Mouse (Mus musculus) forebrain, embryonic 15.5 days (tissue): ENCODE results near the gene Zfp410. TPM values are rescaled to one million over a fixed set of nuclear protein-coding genes. Genes with fewer than 3 reads are reported as not detected.

Experiments used
- ATAC-seq: fragments of 200-750 bp; cut with Nextera tagmentation; replicated peaks from 2 replicates; pipeline ENCODE4 v1.8.0; 2017; ENCODE audit warnings: mild to moderate bottlenecking, moderate TSS enrichment, moderate library complexity
- H3K27ac ChIP-seq: fragments of 300-500 bp; sonication (generic); replicated peaks from 2 replicates; pipeline ENCODE4 v1.5.1; 2015; ENCODE audit warnings: mild to moderate bottlenecking, inconsistent platforms
- H3K27me3 ChIP-seq: fragments of 300-500 bp; sonication (generic); 2 replicates; pipeline ENCODE4 v1.6.1; 2015; ENCODE audit warnings: inconsistent platforms
- H3K36me3 ChIP-seq: fragments of 300-500 bp; sonication (generic); 2 replicates; pipeline ENCODE4 v1.6.1; 2015; ENCODE audit warnings: mild to moderate bottlenecking, inconsistent platforms
- H3K4me1 ChIP-seq: fragments of 300-500 bp; sonication (generic); 2 replicates; pipeline ENCODE4 v1.6.1; 2015; ENCODE audit warnings: inconsistent platforms
- H3K4me2 ChIP-seq: fragments of 300-500 bp; sonication (generic); replicated peaks from 2 replicates; pipeline ENCODE4 v1.6.1; 2015; ENCODE audit warnings: mild to moderate bottlenecking, inconsistent platforms
- H3K4me3 ChIP-seq: fragments of 300-500 bp; sonication (generic); 2 replicates; pipeline ENCODE4 v1.5.1; 2015; ENCODE audit warnings: mild to moderate bottlenecking, inconsistent platforms
- H3K9ac ChIP-seq: fragments of 300-500 bp; sonication (generic); replicated peaks from 2 replicates; pipeline ENCODE4 v1.6.1; 2015; ENCODE audit warnings: mild to moderate bottlenecking, inconsistent platforms
- H3K9me3 ChIP-seq: fragments of 300-500 bp; sonication (generic); 2 replicates; pipeline ENCODE4 v1.6.1; 2016; ENCODE audit warnings: inconsistent platforms
- WGBS: fragments of 180-500 bp; shearing (Covaris S2); methylation state at CpG from one replicate; pipeline ENCODE4 v1.1.7; 2015; ENCODE audit warnings: mixed read lengths; 5-methylcytosine and 5-hydroxymethylcytosine counted together
- polyA plus RNA-seq: library from polyadenylated mRNA; unstranded; fragments of >200 nt; fragmentation: Nextera tagmentation; extraction: Ambion mirVana; gene quantifications from 2 replicates; pipeline ENCODE4 v1.2.1, GENCODE M21; 2015

The Zfp410 gene
- polyA plus RNA-seq, result 92.8 and 96.0 TPM in 2 replicates

DNA sequence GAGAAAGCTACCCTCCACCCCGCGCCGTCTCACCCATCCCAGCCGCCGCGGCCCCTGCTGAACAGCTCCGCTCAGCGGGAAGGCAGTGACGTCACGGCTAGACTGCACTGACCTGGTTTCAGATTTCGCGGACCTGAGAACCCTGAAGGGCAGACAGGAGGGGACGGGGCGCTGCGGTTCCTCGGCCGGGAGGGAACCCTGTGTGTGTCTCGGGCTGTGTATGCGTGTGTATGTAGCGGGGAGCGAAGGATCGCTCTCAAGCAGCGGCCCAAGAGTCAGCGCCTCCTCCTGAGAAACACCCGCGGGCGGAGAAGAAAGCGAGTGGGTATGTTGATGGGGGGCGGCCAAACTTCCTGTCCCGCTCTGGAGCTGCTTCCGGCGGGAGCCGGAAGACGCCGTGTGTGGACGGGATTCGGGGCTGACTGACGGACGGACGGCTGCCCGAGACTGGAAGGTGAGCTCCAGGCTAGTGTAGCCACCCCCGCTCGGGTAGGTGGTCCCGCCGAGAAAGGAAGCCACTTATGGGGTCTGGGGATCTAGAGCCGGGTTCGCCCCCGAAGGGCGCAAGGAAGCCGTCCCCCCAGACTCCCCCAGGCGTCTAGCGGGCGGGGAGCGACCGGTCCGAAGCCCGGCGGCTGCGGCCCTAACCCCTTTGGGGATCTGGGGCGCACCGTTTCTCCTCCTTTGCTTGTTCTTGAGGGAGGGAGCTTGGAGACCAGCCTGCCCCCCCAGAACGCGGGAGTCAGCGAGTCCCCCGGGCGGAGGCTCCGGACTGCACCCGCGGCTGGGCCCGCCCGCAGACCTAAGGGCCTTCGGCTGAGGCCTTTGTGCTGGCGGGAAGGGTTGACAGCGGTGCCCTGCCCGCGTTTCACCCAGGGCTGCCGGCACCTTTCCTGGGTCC is at the start of gene Zfp410:
Gene Zfp410, plus strand, starts transcription at position 132 of the 901 bp plus-strand sequence.
- no peaks in the 10 kb centered on the region for H3K27me3 ChIP-seq
- peak within 1 kb of the TSS; percentile 95 for H3K27ac ChIP-seq
- H3K4me3 ChIP-seq, result peak within 1 kb of the TSS; percentile 96
- WGBS, result under 1% methylated on average over 77 of the region's 77 CpGs
- peak within 1 kb of the TSS; percentile 94 for H3K9ac ChIP-seq
- H3K9me3 ChIP-seq, result no peaks in the 10 kb centered on the region
- H3K4me2 ChIP-seq, result peak within 1 kb of the TSS; percentile 97
- H3K36me3 ChIP-seq, result no peaks in the 10 kb centered on the region
- peak; percentile 94 for ATAC-seq
- H3K4me1 ChIP-seq, result peaks cover 29% of the 10 kb centered on the region

DNA sequence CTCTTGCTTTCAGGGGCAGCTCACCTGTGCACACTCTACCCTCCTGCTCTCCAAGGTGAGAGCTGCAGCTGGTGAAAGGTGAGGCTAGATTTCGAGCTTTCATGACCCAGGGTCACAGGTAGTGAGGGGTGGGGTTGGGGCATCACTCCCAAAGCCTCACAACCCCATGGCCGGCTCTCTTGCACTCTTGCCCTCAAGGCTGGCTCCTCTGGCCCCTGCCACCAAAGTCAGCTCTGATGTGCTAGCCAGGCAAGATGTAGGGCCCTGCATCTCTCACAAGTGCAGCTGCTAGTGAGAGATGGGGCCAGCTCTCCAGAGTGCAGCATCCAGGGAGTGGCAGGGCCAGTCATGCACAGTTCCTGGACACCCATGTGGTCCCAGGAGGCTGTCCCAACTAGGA is 49.4 kb upstream of the Zfp410 start:
- no peaks in the 10 kb centered on the region for H3K9me3 ChIP-seq
- no peaks in the 10 kb centered on the region for H3K36me3 ChIP-seq
- H3K4me3 ChIP-seq, result no peak overlapping the region
- no peak for ATAC-seq
- H3K4me1 ChIP-seq, result no peaks in the 10 kb centered on the region
- H3K4me2 ChIP-seq, result no peak overlapping the region
- H3K27ac ChIP-seq, result no peak overlapping the region
- no peak overlapping the region for H3K9ac ChIP-seq
- H3K27me3 ChIP-seq, result no peaks in the 10 kb centered on the region
- 68% methylated on average over 2 of the region's 2 CpGs for WGBS

DNA sequence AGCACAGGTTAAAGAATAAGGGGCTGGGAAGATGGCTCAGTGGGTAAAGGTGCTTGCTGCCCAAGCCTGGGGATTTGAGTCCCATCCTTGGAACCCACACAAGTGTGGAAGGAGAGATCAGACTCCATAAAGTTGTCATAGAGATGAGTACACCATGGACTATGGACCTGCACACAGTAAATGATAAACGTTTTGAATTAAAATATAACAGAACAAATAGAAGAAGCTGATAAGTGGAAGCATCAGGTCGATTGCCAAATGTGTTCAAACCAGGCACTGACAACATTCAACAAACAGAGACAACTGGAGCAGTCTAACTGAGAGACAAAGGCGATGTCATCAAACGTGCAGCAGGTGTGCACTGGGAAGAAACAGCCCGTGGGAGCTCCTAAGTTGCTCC is 43.3 kb upstream of the Zfp410 start:
- no peaks in the 10 kb centered on the region for H3K36me3 ChIP-seq
- H3K4me3 ChIP-seq, result no peak overlapping the region
- H3K27ac ChIP-seq, result no peak overlapping the region
- peaks cover 10% of the 10 kb centered on the region for H3K4me1 ChIP-seq
- no peaks in the 10 kb centered on the region for H3K9me3 ChIP-seq
- H3K27me3 ChIP-seq, result no peaks in the 10 kb centered on the region
- no peak overlapping the region for H3K4me2 ChIP-seq
- 75% methylated on average over 5 of the region's 5 CpGs for WGBS
- ATAC-seq, result no peak
- no peak overlapping the region for H3K9ac ChIP-seq

DNA sequence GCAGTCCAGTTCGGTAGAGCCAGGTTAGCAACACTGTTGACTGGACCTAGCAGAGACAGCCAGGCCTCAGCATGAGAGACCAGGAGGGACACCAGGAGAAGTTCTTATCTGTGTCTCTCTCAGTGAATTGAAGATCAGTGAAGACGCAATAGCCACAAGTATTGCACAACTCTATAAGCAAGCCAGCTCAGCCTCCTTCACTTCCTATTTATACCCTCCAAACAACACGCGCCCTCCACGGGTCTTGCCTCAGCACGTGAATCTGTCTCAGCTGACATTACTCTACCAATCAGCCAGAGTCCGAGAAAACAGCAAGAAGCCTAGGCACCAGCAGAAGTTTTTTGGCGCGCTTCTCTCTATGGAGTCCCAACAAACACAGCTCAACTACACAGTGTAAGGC is 41.4 kb upstream of the Zfp410 start:
- 94% methylated on average over 9 of the region's 9 CpGs for WGBS
- no peaks in the 10 kb centered on the region for H3K27me3 ChIP-seq
- ATAC-seq, result no peak
- H3K4me2 ChIP-seq, result no peak overlapping the region
- no peaks in the 10 kb centered on the region for H3K9me3 ChIP-seq
- H3K4me1 ChIP-seq, result peaks cover 17% of the 10 kb centered on the region
- H3K36me3 ChIP-seq, result no peaks in the 10 kb centered on the region
- no peak overlapping the region for H3K4me3 ChIP-seq
- H3K9ac ChIP-seq, result no peak overlapping the region
- no peak overlapping the region for H3K27ac ChIP-seq

DNA sequence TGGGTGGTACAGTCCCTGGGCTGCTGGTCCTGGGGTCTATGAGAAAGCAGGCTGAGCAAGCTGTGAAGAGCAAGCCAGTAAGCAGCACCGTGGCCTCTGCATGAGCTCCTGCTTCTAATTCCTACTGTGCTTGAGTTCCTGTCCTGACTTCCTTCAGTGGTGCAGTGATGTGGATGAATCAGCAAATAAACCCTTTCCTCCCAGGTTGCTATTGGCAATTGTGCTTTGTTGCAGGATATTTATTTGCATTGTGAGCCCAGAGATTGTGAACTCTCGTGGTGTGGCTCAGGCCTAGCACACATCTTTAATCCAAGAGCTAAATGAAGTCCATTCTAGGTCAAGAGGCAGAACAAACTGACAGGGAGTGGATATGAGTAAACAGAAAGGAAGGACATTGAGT is 40.4 kb upstream of the Zfp410 start:
- Histone ChIP-seq H3K9ac (no peak overlapping the region), H3K9me3 (no peaks in the 10 kb centered on the region), H3K4me2 (no peak overlapping the region), H3K4me3 (no peak overlapping the region), H3K36me3 (no peaks in the 10 kb centered on the region), H3K4me1 (peaks cover 17% of the 10 kb centered on the region), H3K27me3 (no peaks in the 10 kb centered on the region), H3K27ac (no peak overlapping the region)
- 57% methylated on average over 2 of the region's 2 CpGs for WGBS
- ATAC-seq, result no peak

DNA sequence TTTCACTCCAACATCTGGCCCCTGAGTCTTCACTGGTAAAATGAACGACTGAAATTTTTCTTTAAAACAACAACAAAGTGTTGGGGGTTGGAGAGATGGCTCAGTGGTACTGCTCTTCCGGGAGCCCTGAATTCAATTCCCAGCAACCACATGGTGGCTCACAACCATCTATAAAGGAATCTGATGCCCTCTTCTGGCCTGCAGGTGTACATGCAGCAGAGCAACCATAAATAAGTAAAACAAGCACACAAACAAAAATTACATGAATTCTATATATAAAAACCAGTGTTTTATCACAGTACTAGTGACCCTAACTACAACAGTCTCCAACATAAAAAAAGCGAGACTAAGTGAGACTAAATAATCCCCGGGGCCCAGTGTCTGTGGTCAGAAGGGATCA is 39.9 kb upstream of the Zfp410 start:
- H3K27me3 ChIP-seq, result no peaks in the 10 kb centered on the region
- 84% methylated on average over 4 of the region's 4 CpGs for WGBS
- H3K27ac ChIP-seq, result no peak overlapping the region
- H3K36me3 ChIP-seq, result no peaks in the 10 kb centered on the region
- no peak for ATAC-seq
- H3K9me3 ChIP-seq, result no peaks in the 10 kb centered on the region
- H3K4me1 ChIP-seq, result peaks cover 17% of the 10 kb centered on the region
- H3K4me3 ChIP-seq, result no peak overlapping the region
- H3K9ac ChIP-seq, result no peak overlapping the region
- no peak overlapping the region for H3K4me2 ChIP-seq

DNA sequence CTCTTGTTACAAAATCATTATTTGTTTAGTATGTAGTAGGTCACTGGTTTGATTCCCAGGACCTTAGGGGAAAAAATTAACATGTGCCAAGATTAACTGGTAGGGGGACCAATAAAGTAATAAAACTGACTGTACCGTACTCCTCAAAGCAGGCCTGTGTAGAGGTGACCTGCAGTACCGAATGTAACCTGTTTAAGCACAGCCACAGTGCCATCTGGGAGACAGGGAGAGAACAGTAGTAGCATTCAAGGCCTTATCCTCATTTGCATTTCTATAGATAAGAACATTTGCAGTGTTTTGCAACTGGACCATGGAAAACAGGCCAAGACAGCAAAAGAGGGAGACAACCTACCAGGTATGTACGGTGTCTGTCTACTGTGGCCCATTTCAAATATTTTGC is 38.8 kb upstream of the Zfp410 start:
- WGBS, result 18% methylated on average over 3 of the region's 3 CpGs
- H3K4me3 ChIP-seq, result no peak overlapping the region
- no peak overlapping the region for H3K9ac ChIP-seq
- H3K4me2 ChIP-seq, result no peak overlapping the region
- ATAC-seq, result no peak; the same call in 1 of the 2 replicates
- H3K36me3 ChIP-seq, result no peaks in the 10 kb centered on the region
- H3K27me3 ChIP-seq, result no peaks in the 10 kb centered on the region
- no peaks in the 10 kb centered on the region for H3K9me3 ChIP-seq
- H3K4me1 ChIP-seq, result peaks cover 17% of the 10 kb centered on the region
- H3K27ac ChIP-seq, result no peak overlapping the region

DNA sequence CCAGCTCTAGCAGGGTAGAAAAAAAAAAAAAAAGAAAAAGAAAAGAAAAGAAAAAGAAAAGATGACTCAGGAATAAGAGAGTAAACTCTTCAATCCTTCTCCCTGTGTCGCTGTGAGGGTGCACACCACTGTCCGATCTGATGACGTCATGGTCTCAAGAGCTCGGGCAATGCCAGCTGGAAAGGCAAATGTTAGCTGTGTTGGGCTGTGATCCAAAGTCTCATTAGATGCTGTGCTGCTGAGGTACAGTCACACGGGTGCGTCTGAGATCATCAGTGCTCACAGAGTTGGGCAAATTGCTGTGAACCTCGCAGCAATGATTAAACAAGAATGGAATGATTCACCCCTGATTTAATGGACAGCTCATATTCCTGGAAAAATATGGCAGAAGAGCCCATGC is 37.8 kb upstream of the Zfp410 start:
- H3K4me3 ChIP-seq, result no peak overlapping the region
- ATAC-seq, result no peak; the same call in 1 of the 2 replicates
- WGBS, result 44% methylated on average over 7 of the region's 7 CpGs

DNA sequence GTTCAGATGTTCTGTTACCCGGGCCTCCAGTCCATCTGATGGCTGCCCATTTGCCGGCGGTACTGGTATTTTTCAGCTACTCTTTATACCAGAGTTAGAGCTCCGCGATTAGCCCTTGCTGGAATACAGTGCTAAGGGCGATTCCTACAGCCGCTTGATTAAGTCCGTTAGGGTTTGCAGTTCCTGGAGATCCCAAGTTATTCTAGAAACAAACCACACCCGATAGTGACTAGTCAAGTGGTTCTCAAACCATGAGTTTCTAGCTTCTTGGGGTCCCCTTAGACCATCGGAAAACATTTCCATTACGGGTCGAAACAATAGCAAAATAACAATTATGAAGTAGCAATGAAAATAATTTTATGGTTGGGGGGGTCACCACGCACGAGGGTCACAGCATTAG is 32.3 kb upstream of the Zfp410 start:
- Histone ChIP-seq H3K4me2 (peak overlapping the region; percentile 66), H3K9ac (peak overlapping the region; percentile 51), H3K27ac (no peak overlapping the region), H3K27me3 (no peaks in the 10 kb centered on the region), H3K4me1 (peaks cover 11% of the 10 kb centered on the region), H3K36me3 (no peaks in the 10 kb centered on the region), H3K4me3 (peak overlapping the region; percentile 48; the same call in 1 of the 2 replicates), H3K9me3 (no peaks in the 10 kb centered on the region)
- no peak for ATAC-seq
- WGBS, result 78% methylated on average over 14 of the region's 14 CpGs

More for the DNA sequence above, 37.8 kb upstream of the Zfp410 start:
- Histone ChIP-seq H3K27ac (peak overlapping the region; percentile 15; the same call in 1 of the 2 replicates), H3K36me3 (no peaks in the 10 kb centered on the region), H3K4me2 (no peak overlapping the region), H3K4me1 (peaks cover 17% of the 10 kb centered on the region), H3K9ac (no peak overlapping the region), H3K9me3 (no peaks in the 10 kb centered on the region), H3K27me3 (no peaks in the 10 kb centered on the region)

DNA sequence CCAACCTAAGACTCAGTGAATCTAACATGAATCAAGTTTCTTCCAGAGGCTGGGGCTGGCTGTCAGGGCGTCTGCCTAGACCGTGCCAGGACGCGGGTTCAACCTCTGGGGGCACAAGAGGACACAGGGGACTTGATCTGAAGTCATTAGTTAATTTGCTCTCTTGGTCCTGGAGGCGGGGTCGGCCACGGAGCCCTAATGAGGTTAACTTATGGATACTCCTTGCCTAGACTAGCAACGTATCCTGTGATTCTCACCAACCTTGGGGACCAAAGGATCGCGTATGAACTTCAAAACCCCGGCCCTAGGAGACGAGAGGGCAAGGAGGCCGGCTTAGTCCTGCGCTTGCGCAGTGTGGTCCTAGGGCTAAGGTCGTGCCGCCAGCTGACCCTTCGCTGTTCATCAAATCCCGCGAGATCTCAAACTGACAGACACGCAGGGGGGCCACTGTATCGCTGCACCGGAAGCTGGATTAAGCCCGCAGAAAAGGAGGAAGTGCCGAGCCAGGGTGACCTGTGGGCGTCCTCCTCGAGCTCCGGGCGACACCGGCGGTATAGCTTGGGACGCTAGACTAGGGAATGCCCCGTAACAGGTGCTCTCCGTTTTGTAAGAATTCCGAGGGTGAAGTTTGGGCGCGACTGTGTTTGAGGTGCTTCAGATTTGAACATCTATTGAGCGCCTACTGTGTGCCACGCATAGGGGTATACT is 31.6 kb upstream of the Zfp410 start, which contains the start of gene Ptgr2:
Gene Ptgr2, plus strand, starts transcription at position 348 of the 708 bp plus-strand sequence.
- H3K36me3 ChIP-seq, result no peaks in the 10 kb centered on the region
- H3K9me3 ChIP-seq, result no peaks in the 10 kb centered on the region
- H3K4me3 ChIP-seq, result peak within 1 kb of the TSS; percentile 48
- 1% methylated on average over 39 of the region's 39 CpGs for WGBS
- peak within 1 kb of the TSS; percentile 51 for H3K9ac ChIP-seq
- peaks cover 11% of the 10 kb centered on the region for H3K4me1 ChIP-seq
- no peak within 1 kb of the TSS for H3K27ac ChIP-seq
- peak; percentile 91 for ATAC-seq
- H3K4me2 ChIP-seq, result peak within 1 kb of the TSS; percentile 66
- no peaks in the 10 kb centered on the region for H3K27me3 ChIP-seq

DNA sequence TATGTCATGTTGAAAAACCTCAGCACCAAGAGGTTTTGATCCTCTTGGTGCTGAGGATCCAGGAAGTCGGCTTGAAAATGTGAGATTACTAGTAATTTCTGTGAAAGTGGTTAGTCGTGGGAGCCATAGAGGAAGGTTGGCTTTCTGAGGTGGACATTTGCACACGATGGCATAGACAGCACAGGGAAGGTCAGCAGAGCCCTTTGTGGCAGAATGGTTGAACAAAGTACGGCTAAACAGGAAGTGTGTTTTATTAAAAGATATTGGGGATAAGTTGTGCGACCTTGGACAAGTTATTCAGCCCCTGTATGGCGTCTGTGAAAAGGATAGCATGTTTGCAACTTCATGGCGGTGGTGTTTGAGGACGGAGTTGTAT is 31.1 kb upstream of the Zfp410 start:
- H3K9me3 ChIP-seq, result no peaks in the 10 kb centered on the region
- peak overlapping the region; percentile 48 for H3K4me3 ChIP-seq
- peak; percentile 13; the same call in 1 of the 2 replicates for ATAC-seq
- H3K27ac ChIP-seq, result no peak overlapping the region
- peak overlapping the region; percentile 51 for H3K9ac ChIP-seq
- H3K27me3 ChIP-seq, result no peaks in the 10 kb centered on the region
- H3K4me2 ChIP-seq, result peak overlapping the region; percentile 66
- H3K36me3 ChIP-seq, result no peaks in the 10 kb centered on the region
- WGBS, result 35% methylated on average over 8 of the region's 8 CpGs
- H3K4me1 ChIP-seq, result peaks cover 11% of the 10 kb centered on the region

DNA sequence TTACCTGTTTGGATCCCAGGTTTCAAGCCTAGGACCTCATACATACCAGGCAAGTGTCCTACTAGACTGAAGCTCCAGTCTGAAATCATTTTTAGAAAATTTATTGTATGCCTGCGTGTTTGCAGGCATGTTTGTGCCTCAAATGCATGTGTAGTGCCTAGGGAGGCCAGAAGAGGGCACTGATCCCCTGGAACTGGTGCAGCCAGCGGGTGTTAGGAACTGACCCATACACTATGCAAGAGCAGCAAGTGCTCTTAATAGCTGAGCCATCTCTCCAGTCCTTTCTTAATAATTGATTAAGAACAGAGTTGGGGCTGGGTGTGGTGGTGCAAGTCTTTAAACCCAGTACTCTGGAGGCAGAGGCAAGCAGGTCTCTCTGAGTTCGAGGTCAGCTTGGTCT is 28.2 kb upstream of the Zfp410 start:
- Histone ChIP-seq H3K9me3 (no peaks in the 10 kb centered on the region), H3K27ac (no peak overlapping the region), H3K4me3 (no peak overlapping the region), H3K9ac (no peak overlapping the region), H3K4me2 (no peak overlapping the region), H3K27me3 (no peaks in the 10 kb centered on the region), H3K4me1 (peaks cover 11% of the 10 kb centered on the region), H3K36me3 (no peaks in the 10 kb centered on the region)
- ATAC-seq, result no peak
- 55% methylated on average over 3 of the region's 3 CpGs for WGBS
